8 mouse cellular contexts compared by ENCODE assay signal in the genomic region with DNA sequence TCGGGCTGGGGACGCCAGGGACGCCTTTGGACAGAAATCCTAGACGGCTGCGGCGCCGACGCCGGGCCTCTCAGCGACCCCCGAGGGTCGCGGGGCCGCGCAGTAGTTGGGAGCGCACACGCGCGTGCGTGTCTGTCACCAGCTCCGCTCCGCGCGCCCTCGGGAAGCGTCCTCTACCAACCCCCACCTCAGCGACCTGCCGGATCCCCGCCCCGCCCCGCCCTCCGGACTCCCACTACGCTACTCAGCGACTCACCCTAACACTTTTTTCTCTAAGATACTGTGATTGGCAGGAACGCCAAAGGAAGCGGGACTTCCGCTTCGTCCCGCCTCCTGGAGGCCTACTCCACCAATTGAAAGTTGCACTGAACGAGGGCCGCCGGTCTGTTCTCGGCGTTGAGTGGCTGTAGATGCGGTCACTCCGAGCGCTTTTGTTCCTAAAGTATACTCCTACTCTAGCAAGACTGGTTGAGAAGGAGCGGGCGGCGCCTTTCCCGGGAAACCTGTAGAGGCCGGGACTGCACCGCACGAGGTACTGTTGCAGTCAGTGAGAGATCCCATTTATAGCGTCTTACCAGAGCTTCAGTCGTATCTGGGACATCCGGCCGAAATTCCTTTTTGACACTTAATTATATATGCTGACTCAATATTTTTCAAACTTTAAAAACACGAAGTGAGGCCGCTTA. TPM values are rescaled to one million over a fixed set of nuclear protein-coding genes. Genes with fewer than 3 reads are reported as not detected.
DNase-seq lines count a peak whose midpoint lies in the region; ATAC-seq and TF ChIP-seq lines count a peak whose summit lies in the region.

Gene Nf2, minus strand, starts transcription at position 279 of the 686 bp plus-strand sequence.

- H3K4me1 ChIP-seq in G1E (ENCODE audit: insufficient read depth, low read depth, low read length) = peaks cover 23% of the 10 kb centered on the region
- H3K4me1 ChIP-seq in forebrain, embryonic 16.5 days (replicated peaks; ENCODE audit: control insufficient read depth, insufficient read depth, low read length) = peaks cover 20% of the 10 kb centered on the region
- H3K4me1 ChIP-seq in lung, embryonic 14.5 days (ENCODE audit: insufficient read depth) = peaks cover 5% of the 10 kb centered on the region; the same call in 1 of the 2 replicates
- H3K4me1 ChIP-seq in olfactory bulb, adult 2 months (ENCODE audit: control insufficient read depth, insufficient read depth, low read length) = peaks cover 3% of the 10 kb centered on the region; the same call in 1 of the 2 replicates
- peaks cover 2% of the 10 kb centered on the region; the same call in 1 of the 2 replicates for H3K4me1 ChIP-seq in thymus, adult 2 months (replicated peaks; ENCODE audit: control insufficient read depth, insufficient read depth, low read length)

- under 1% methylated on average over 59 of the region's 60 CpGs for WGBS in forebrain, embryonic 16.5 days
- under 1% methylated on average over 55 of the region's 60 CpGs for WGBS in lung, embryonic 14.5 days
- under 1% methylated on average over 60 of the region's 60 CpGs for WGBS in olfactory bulb, adult 2 months
- under 1% methylated on average over 60 of the region's 60 CpGs for WGBS in thymus, adult 2 months

- peak; percentile 91 for DNase-seq in G1E (ENCODE audit: low spot score)
- DNase-seq in cerebellum, adult 18-20 months = peak; percentile 95 to 99
- peak; percentile 93 to 95 for DNase-seq in heart, postnatal 36 days
- peak; percentile 95 to 99 for DNase-seq in layer of hippocampus, adult 2 months (ENCODE audit: low spot score in 2 of 2)
- DNase-seq in lung, embryonic 14.5 days = peak; percentile 99
- peak; percentile 96 for DNase-seq in thymus, adult 2 months

- peak within 1 kb of the TSS; percentile 65 for H3K4me2 ChIP-seq in forebrain, embryonic 16.5 days (ENCODE audit: low read length)
- peak within 1 kb of the TSS; percentile 76 for H3K4me2 ChIP-seq in lung, embryonic 14.5 days

- 0 out of 2 replicates have a peak, but pooled peaks cover 2% of the 10 kb centered on the region for H3K9me3 ChIP-seq in G1E (replicated peaks)
- H3K9me3 ChIP-seq in forebrain, embryonic 16.5 days (ENCODE audit: control insufficient read depth, low read length) = no peaks in the 10 kb centered on the region
- H3K9me3 ChIP-seq in lung, embryonic 14.5 days (ENCODE audit: low read depth, low read length) = no peaks in the 10 kb centered on the region

- peak within 1 kb of the TSS; percentile 88 for H3K4me3 ChIP-seq in G1E (ENCODE audit: low read depth, low read length)
- H3K4me3 ChIP-seq in forebrain, embryonic 16.5 days (replicated peaks; ENCODE audit: low read length) = peak within 1 kb of the TSS; percentile 72
- peak within 1 kb of the TSS; percentile 72 for H3K4me3 ChIP-seq in layer of hippocampus, adult 2 months
- peak within 1 kb of the TSS; percentile 89 for H3K4me3 ChIP-seq in lung, embryonic 14.5 days (ENCODE audit: low read depth, low read length)
- peak within 1 kb of the TSS; percentile 85 for H3K4me3 ChIP-seq in olfactory bulb, adult 2 months (ENCODE audit: insufficient read depth, low read depth, low read length)
- peak within 1 kb of the TSS; percentile 92 for H3K4me3 ChIP-seq in thymus, adult 2 months (ENCODE audit: control insufficient read depth, insufficient read depth, low read length)

- peak within 1 kb of the TSS; percentile 58 for H3K27ac ChIP-seq in forebrain, embryonic 16.5 days (ENCODE audit: low read length)
- H3K27ac ChIP-seq in layer of hippocampus, adult 2 months = peak within 1 kb of the TSS; percentile 90
- H3K27ac ChIP-seq in lung, embryonic 14.5 days (ENCODE audit: low read depth) = peak within 1 kb of the TSS; percentile 83
- H3K27ac ChIP-seq in olfactory bulb, adult 2 months (ENCODE audit: insufficient read depth, low read depth, low read length) = no peak within 1 kb of the TSS
- peak within 1 kb of the TSS; percentile 6; the same call in 1 of the 2 replicates for H3K27ac ChIP-seq in thymus, adult 2 months (ENCODE audit: control insufficient read depth, insufficient read depth, low read length)

- intact Hi-C loops in heart, postnatal 36 days (cut with DNase I) = no loop called here

- ATAC-seq in G1E (ENCODE audit: extremely low read depth, insufficient number of reproducible peaks, low FRiP score, poor library complexity, severe bottlenecking) = peak; percentile 99
- peak; percentile 99 for ATAC-seq in forebrain, embryonic 16.5 days
- peak; percentile 99 for ATAC-seq in lung, embryonic 14.5 days (ENCODE audit: insufficient read depth)

- peaks cover 17% of the 10 kb centered on the region for H3K36me3 ChIP-seq in G1E (replicated peaks)
- no peaks in the 10 kb centered on the region for H3K36me3 ChIP-seq in forebrain, embryonic 16.5 days (ENCODE audit: control insufficient read depth, insufficient read depth)
- H3K36me3 ChIP-seq in lung, embryonic 14.5 days (ENCODE audit: insufficient read depth) = no peaks in the 10 kb centered on the region
- no peaks in the 10 kb centered on the region for H3K36me3 ChIP-seq in thymus, adult 2 months (ENCODE audit: control insufficient read depth, insufficient read depth, low read length)

- no peaks in the 10 kb centered on the region for H3K27me3 ChIP-seq in G1E (ENCODE audit: insufficient read depth, low read length)
- no peaks in the 10 kb centered on the region for H3K27me3 ChIP-seq in forebrain, embryonic 16.5 days (replicated peaks; ENCODE audit: control insufficient read depth, insufficient read depth, low read length)
- no peaks in the 10 kb centered on the region for H3K27me3 ChIP-seq in lung, embryonic 14.5 days (ENCODE audit: insufficient read depth, low read length)
- H3K27me3 ChIP-seq in thymus, adult 2 months (ENCODE audit: control insufficient read depth, insufficient read depth, low read length) = no peaks in the 10 kb centered on the region

- peak; percentile 31; the same call in 1 of the 2 replicates for TF ChIP-seq POLR2A in olfactory bulb, adult 2 months (IDR thresholded peaks at IDR 0.05; ENCODE audit: insufficient read depth, low read depth, low read length)
- TF ChIP-seq POLR2A in thymus, adult 2 months (IDR thresholded peaks at IDR 0.05; ENCODE audit: control insufficient read depth, extremely low read depth, insufficient read depth, low read length, poor library complexity) = peak; percentile 66; the same call in 1 of the 2 replicates

- no peak for TF ChIP-seq CTCF in G1E (IDR thresholded peaks at IDR 0.05; ENCODE audit: low read depth, low read length)
- peak; percentile 51 for TF ChIP-seq CTCF in layer of hippocampus, adult 2 months (conservative IDR thresholded peaks at IDR 0.05)
- TF ChIP-seq CTCF in lung, embryonic 14.5 days (IDR thresholded peaks at IDR 0.05; ENCODE audit: low read depth) = peak; percentile 19; the same call in 1 of the 2 replicates
- TF ChIP-seq CTCF in olfactory bulb, adult 2 months (IDR thresholded peaks at IDR 0.05; ENCODE audit: insufficient read depth, low read depth, low read length) = no peak
- no peak for TF ChIP-seq CTCF in thymus, adult 2 months (IDR thresholded peaks at IDR 0.05; ENCODE audit: borderline replicate concordance, control insufficient read depth, extremely low read depth, insufficient read depth, low read length, poor library complexity)

- peak within 1 kb of the TSS; percentile 76 for H3K9ac ChIP-seq in forebrain, embryonic 16.5 days (replicated peaks; ENCODE audit: low read depth, low read length)
- peak within 1 kb of the TSS; percentile 97 for H3K9ac ChIP-seq in lung, embryonic 14.5 days

RNA-seq across cellular contexts. Expression of gene Nf2, which starts in this region (rescaled TPM):
- total RNA-seq in G1E (2014; fragmentation: Nextera tagmentation) (41.9 and 43.3 TPM in 2 replicates), G1E (2017) (44.4 and 49.7 TPM in 2 replicates)
- 62.2 and 79.7 TPM in 2 replicates for polyA plus RNA-seq in G1E (2012)
- 72.9 and 76.7 TPM in 2 replicates for polyA plus RNA-seq in forebrain, embryonic 16.5 days (2015; fragmentation: Nextera tagmentation; extraction: Ambion mirVana)
- 10 to 100 TPM; 80.0 to 80.1 TPM for total RNA-seq in heart, postnatal 36 days (2021)
- 100 to 1,000 TPM in 1 of 2 experiments, 10 to 100 TPM in 1; 91.2 to 102 TPM for total RNA-seq in layer of hippocampus, adult 2 months (2021)
- 43.3 and 47.6 TPM in 2 replicates for polyA plus RNA-seq in lung, embryonic 14.5 days (2014; fragmentation: Nextera tagmentation; extraction: Ambion mirVana)
- polyA plus RNA-seq in olfactory bulb, adult 2 months (2012; ENCODE audit: insufficient read depth, insufficient read length, low replicate concordance, missing spikeins) = not detected in 2 replicates
- 50.8 and 56.1 TPM in 2 replicates for polyA plus RNA-seq in thymus, adult 2 months (2012; rRNA removed)

Comparison
In these comparisons a context has a peak if more than half of its experiments do, and no peak if none do; other contexts are left out.
1. CTCF ChIP-seq: peak in layer of hippocampus, adult 2 months (single experiment) and lung, embryonic 14.5 days (single experiment); none in G1E (single experiment), olfactory bulb, adult 2 months (single experiment) and thymus, adult 2 months (single experiment).
2. Peak in every context shown above with its lines, with median percentiles within 50 percentile points of each other: ATAC-seq, DNase-seq and H3K4me3 ChIP-seq.